ENCODE assay signal across 11 mouse cellular contexts in genomic region chr8:24228148-24228547, GRCm38 (mm10).
DNase-seq lines count a peak whose midpoint lies in the region; ATAC-seq and TF ChIP-seq lines count a peak whose summit lies in the region.
"Had no signal": no experiment of that assay in that cellular context is flagged by ENCODE, and none has a peak within 500 bp of the region (broad histone marks: within the 10 kb centered on the region; RNA-seq: fewer than 3 reads in every experiment).

No protein-coding gene starts in this region.

- no peak for TF ChIP-seq CTCF in heart, postnatal 0 days (IDR thresholded peaks at IDR 0.05; ENCODE audit: low read depth)

- intact Hi-C loops in heart, postnatal 36 days (cut with DNase I), result no loop called here

- no peak overlapping the region for H3K9ac ChIP-seq in heart, postnatal 0 days (replicated peaks; ENCODE audit: low read depth, low read length)
- H3K9ac ChIP-seq: heart, embryonic 15.5 days; kidney, embryonic 15.5 days; limb, embryonic 15.5 days had no signal

- 0 out of 2 replicates have a peak, but pooled peaks have one; percentile 27 for ATAC-seq in heart, postnatal 0 days (ENCODE audit: insufficient read depth, low read depth)

- no peaks in the 10 kb centered on the region for H3K4me1 ChIP-seq in heart, postnatal 0 days (ENCODE audit: control insufficient read depth, insufficient read depth)
- H3K4me1 ChIP-seq: kidney, embryonic 15.5 days; limb, embryonic 15.5 days had no signal

- no peaks in the 10 kb centered on the region for H3K27me3 ChIP-seq in heart, postnatal 0 days (ENCODE audit: control insufficient read depth, insufficient read depth, low read length)
- H3K27me3 ChIP-seq: heart, embryonic 15.5 days; kidney, embryonic 15.5 days; limb, embryonic 15.5 days had no signal

- no peaks in the 10 kb centered on the region for H3K9me3 ChIP-seq in heart, postnatal 0 days (replicated peaks; ENCODE audit: control insufficient read depth, low read length)
- H3K9me3 ChIP-seq: heart, embryonic 15.5 days; kidney, embryonic 15.5 days; limb, embryonic 15.5 days had no signal

- H3K4me3 ChIP-seq in heart, postnatal 0 days (ENCODE audit: low read depth, low read length), result no peak overlapping the region
- H3K4me3 ChIP-seq: heart, embryonic 15.5 days; kidney, embryonic 15.5 days; limb, embryonic 15.5 days had no signal

- no peak overlapping the region for H3K27ac ChIP-seq in heart, postnatal 0 days (ENCODE audit: low read depth)
- H3K27ac ChIP-seq: heart, embryonic 15.5 days; kidney, embryonic 15.5 days; limb, embryonic 15.5 days; stomach, postnatal 0 days had no signal

- no peak for TF ChIP-seq EP300 in heart, postnatal 0 days (IDR thresholded peaks at IDR 0.05; ENCODE audit: low read depth)

- H3K36me3 ChIP-seq in heart, postnatal 0 days (replicated peaks; ENCODE audit: control insufficient read depth, insufficient read depth, low read length), result no peaks in the 10 kb centered on the region
- H3K36me3 ChIP-seq: heart, embryonic 15.5 days; kidney, embryonic 15.5 days; limb, embryonic 15.5 days had no signal

- DNase-seq in heart, postnatal 0 days (ENCODE audit: low spot score), result no peak
- DNase-seq in heart, postnatal 36 days, result no peak
- DNase-seq in frontal cortex, postnatal 10 days (ENCODE audit: low spot score in 2 of 2), result peak; percentile 37 to 49
- peak; percentile 78 to 80 for DNase-seq in layer of hippocampus, adult 8-10 months (ENCODE audit: low spot score in 2 of 2)
- peak; percentile 83 for DNase-seq in right cerebral cortex, adult 18-20 months
- DNase-seq in embryo, embryonic 10.5 days (ENCODE audit: low spot score), result no peak
- no peak for DNase-seq in kidney, postnatal 25 days

- no peak overlapping the region for H3K4me2 ChIP-seq in heart, postnatal 0 days (ENCODE audit: low read depth, low read length)
- H3K4me2 ChIP-seq: heart, embryonic 15.5 days; kidney, embryonic 15.5 days; limb, embryonic 15.5 days had no signal

- WGBS in heart, postnatal 0 days, result 10% methylated on average over 1 of the region's 1 CpGs

Comparison
In these comparisons a context has a peak if more than half of its experiments do, and no peak if none do; other contexts are left out.
1. DNase-seq: peak in frontal cortex, postnatal 10 days (2 of 2), layer of hippocampus, adult 8-10 months (2 of 2) and right cerebral cortex, adult 18-20 months (single experiment); none in heart, postnatal 0 days (single experiment), heart, postnatal 36 days (0 of 2), embryo, embryonic 10.5 days (single experiment) and kidney, postnatal 25 days (0 of 2).